In genomic region chr2:26500599-26501370, GRCm38 (mm10) we compare ENCODE assay signal across 8 mouse cellular contexts. TPM values are rescaled to one million over a fixed set of nuclear protein-coding genes. Genes with fewer than 3 reads are reported as not detected.
DNase-seq lines count a peak whose midpoint lies in the region; ATAC-seq and TF ChIP-seq lines count a peak whose summit lies in the region.

No protein-coding gene starts in this region.

- peaks cover 12% of the 10 kb centered on the region for H3K36me3 ChIP-seq in heart, adult 2 months (ENCODE audit: control insufficient read depth, insufficient read depth, low read length)
- H3K36me3 ChIP-seq in hindbrain, embryonic 13.5 days: no peaks in the 10 kb centered on the region
- H3K36me3 ChIP-seq in midbrain, embryonic 13.5 days: no peaks in the 10 kb centered on the region

- WGBS in heart, adult 2 months: 41% methylated on average over 14 of the region's 14 CpGs
- WGBS in hindbrain, embryonic 13.5 days: 7% methylated on average over 14 of the region's 14 CpGs
- WGBS in midbrain, embryonic 13.5 days: 4% methylated on average over 14 of the region's 14 CpGs

- TF ChIP-seq POLR2A in heart, adult 2 months (IDR thresholded peaks at IDR 0.05; ENCODE audit: insufficient read depth, low read depth, low read length): no peak
- TF ChIP-seq POLR2A in brain, embryonic 14.5 days (IDR thresholded peaks at IDR 0.05; ENCODE audit: borderline replicate concordance, extremely low read depth, insufficient read depth, insufficient read length, poor library complexity, severe bottlenecking): no peak

- no peaks in the 10 kb centered on the region for H3K9me3 ChIP-seq in hindbrain, embryonic 13.5 days
- H3K9me3 ChIP-seq in midbrain, embryonic 13.5 days: no peaks in the 10 kb centered on the region

- peak overlapping the region; percentile 45 for H3K9ac ChIP-seq in heart, adult 2 months (ENCODE audit: low read depth, low read length)
- H3K9ac ChIP-seq in hindbrain, embryonic 13.5 days: peak overlapping the region; percentile 86
- H3K9ac ChIP-seq in midbrain, embryonic 13.5 days (replicated peaks): peak overlapping the region; percentile 87

- peak overlapping the region; percentile 85 for H3K4me2 ChIP-seq in hindbrain, embryonic 13.5 days
- H3K4me2 ChIP-seq in midbrain, embryonic 13.5 days (replicated peaks): peak overlapping the region; percentile 76

- H3K27me3 ChIP-seq in heart, adult 2 months (ENCODE audit: control insufficient read depth, insufficient read depth, low read length): no peaks in the 10 kb centered on the region
- peaks cover 34% of the 10 kb centered on the region for H3K27me3 ChIP-seq in hindbrain, embryonic 13.5 days
- H3K27me3 ChIP-seq in midbrain, embryonic 13.5 days: peaks cover 25% of the 10 kb centered on the region

- peaks cover 2% of the 10 kb centered on the region for H3K79me2 ChIP-seq in heart, adult 2 months (replicated peaks; ENCODE audit: control insufficient read depth, insufficient read depth, low read length)

- H3K4me3 ChIP-seq in heart, adult 2 months: peak overlapping the region; percentile 82
- peak overlapping the region; percentile 62 for H3K4me3 ChIP-seq in hindbrain, embryonic 13.5 days
- H3K4me3 ChIP-seq in midbrain, embryonic 13.5 days (replicated peaks): peak overlapping the region; percentile 67

- no peak for TF ChIP-seq CTCF in heart, adult 2 months (IDR thresholded peaks at IDR 0.05)
- TF ChIP-seq CTCF in brain, embryonic 14.5 days (IDR thresholded peaks at IDR 0.05; ENCODE audit: borderline replicate concordance, extremely low read depth, insufficient read depth, insufficient read length): no peak

- peaks cover 49% of the 10 kb centered on the region for H3K4me1 ChIP-seq in heart, adult 2 months (ENCODE audit: control insufficient read depth, insufficient read depth, low read length)
- peaks cover 95% of the 10 kb centered on the region for H3K4me1 ChIP-seq in hindbrain, embryonic 13.5 days (replicated peaks)
- peaks cover 94% of the 10 kb centered on the region for H3K4me1 ChIP-seq in midbrain, embryonic 13.5 days (replicated peaks)

- TF ChIP-seq EP300 in heart, adult 2 months (IDR thresholded peaks at IDR 0.05; ENCODE audit: insufficient read depth, low read depth, low read length): no peak

- peak in 1 of 2 experiments; percentile 46 for DNase-seq in heart, adult 2 months
- DNase-seq in heart, adult 18-20 months: no peak
- peak; percentile 99 for DNase-seq in brain, embryonic 14.5 days (ENCODE audit: low read depth)
- peak; percentile 74 to 91 for DNase-seq in layer of hippocampus, postnatal 14 days (ENCODE audit: low spot score in 2 of 2)
- DNase-seq in testis, postnatal 14 days (ENCODE audit: low spot score): peak; percentile 51
- DNase-seq in adrenal gland, adult 8-10 months: no peak

- intact Hi-C loops in heart, adult 2 months (cut with DNase I): loop anchor here (2.0 to 5.0 kb wide), 2 partner anchors 46 to 53 kb away; partner anchors contain the start of gene Sec16a

- H3K27ac ChIP-seq in heart, adult 2 months: peak overlapping the region; percentile 97
- peak overlapping the region; percentile 89 for H3K27ac ChIP-seq in hindbrain, embryonic 13.5 days
- H3K27ac ChIP-seq in midbrain, embryonic 13.5 days: peak overlapping the region; percentile 89

- peak; percentile 84 for ATAC-seq in hindbrain, embryonic 13.5 days (ENCODE audit: low FRiP score)
- peak; percentile 87 for ATAC-seq in midbrain, embryonic 13.5 days

RNA-seq across cellular contexts. Expression of gene Notch1, which starts 15.7 kb away (rescaled TPM):
- total RNA-seq in heart, adult 2 months (2021): 10 to 100 TPM; 31.6 to 32.4 TPM
- polyA plus RNA-seq in heart, adult 2 months (2012; rRNA removed): 22.0 and 23.2 TPM in 2 replicates
- total RNA-seq in heart, adult 18-20 months (2021): 10 to 100 TPM; 29.8 to 30.5 TPM
- 30.5 and 42.4 TPM in 2 replicates for polyA plus RNA-seq in brain, embryonic 14.5 days (2012; rRNA removed)
- 17.5 and 19.2 TPM in 2 replicates for polyA plus RNA-seq in hindbrain, embryonic 13.5 days (2015; fragmentation: Nextera tagmentation; extraction: Ambion mirVana)
- 10 to 100 TPM; 35.4 to 45.2 TPM for total RNA-seq in layer of hippocampus, postnatal 14 days (2021)
- 21.4 and 27.9 TPM in 2 replicates for polyA plus RNA-seq in midbrain, embryonic 13.5 days (2015; fragmentation: Nextera tagmentation; extraction: Ambion mirVana)
- total RNA-seq in adrenal gland, adult 8-10 months (2022): 10 to 100 TPM; 23.7 to 32.6 (median 28.4) TPM

RNA-seq across cellular contexts. Expression of gene Sec16a, which starts 55.8 kb away (rescaled TPM):
- 10 to 100 TPM; 36.3 to 40.4 TPM for total RNA-seq in heart, adult 2 months (2021)
- 37.5 and 50.1 TPM in 2 replicates for polyA plus RNA-seq in heart, adult 2 months (2012; rRNA removed)
- 10 to 100 TPM; 38.9 to 39.2 TPM for total RNA-seq in heart, adult 18-20 months (2021)
- 50.0 and 60.0 TPM in 2 replicates for polyA plus RNA-seq in brain, embryonic 14.5 days (2012; rRNA removed)
- 18.3 and 18.5 TPM in 2 replicates for polyA plus RNA-seq in hindbrain, embryonic 13.5 days (2015; fragmentation: Nextera tagmentation; extraction: Ambion mirVana)
- total RNA-seq in layer of hippocampus, postnatal 14 days (2021): 10 to 100 TPM; 47.2 to 48.3 TPM
- polyA plus RNA-seq in midbrain, embryonic 13.5 days (2015; fragmentation: Nextera tagmentation; extraction: Ambion mirVana): 21.3 and 22.8 TPM in 2 replicates
- 10 to 100 TPM; 62.3 to 73.6 (median 67.1) TPM for total RNA-seq in adrenal gland, adult 8-10 months (2022)

Comparison
In these comparisons a context has a peak if more than half of its experiments do, and no peak if none do; other contexts are left out.
1. DNase-seq: peak in brain, embryonic 14.5 days (single experiment), layer of hippocampus, postnatal 14 days (2 of 2) and testis, postnatal 14 days (single experiment); none in heart, adult 18-20 months (0 of 2) and adrenal gland, adult 8-10 months (single experiment).
2. Peak in every context shown above with its lines, with median percentiles within 50 percentile points of each other: H3K27ac ChIP-seq, H3K4me3 ChIP-seq and H3K9ac ChIP-seq.